Mouse (Mus musculus): Measurements from ENCODE around the gene Ncl. TPM values are rescaled to one million over a fixed set of nuclear protein-coding genes. Genes with fewer than 3 reads are reported as not detected.

Ncl gene
- polyA plus RNA-seq, 1 experiment = 932 TPM

- Histone ChIP-seq H3K27me3 (replicated peaks) (peaks cover 18% of the 10 kb centered on the region), H3K4me1 (peaks cover 70% of the 10 kb centered on the region), H3K4me3 (replicated peaks) (no peak overlapping the region)
Measured at GRCm38 (mm10) chr1:86307177-86307762, 51.9 kb downstream of the Ncl start.

GRCm38 (mm10) chr1:86306686-86307085, 52.5 kb downstream of the Ncl start:
- Histone ChIP-seq H3K4me1 (peaks cover 75% of the 10 kb centered on the region), H3K36me3 (replicated peaks; ENCODE audit: low read length) (peaks cover 45% of the 10 kb centered on the region), H3K27me3 (replicated peaks) (peaks cover 18% of the 10 kb centered on the region), H3K4me3 (replicated peaks) (no peak overlapping the region), H3K9me3 (no peaks in the 10 kb centered on the region)
- TF ChIP-seq GATA1 (IDR thresholded peaks at IDR 0.05; ENCODE audit: borderline replicate concordance, low read length) (no peak), FLI1 (IDR thresholded peaks at IDR 0.05; ENCODE audit: low read length) (no peak)

More at GRCm38 (mm10) chr1:86307177-86307762, 51.9 kb downstream of the Ncl start:
- Histone ChIP-seq H3K9me3 (no peaks in the 10 kb centered on the region), H3K36me3 (replicated peaks; ENCODE audit: low read length) (peaks cover 45% of the 10 kb centered on the region)
- no peak for TF ChIP-seq GATA1 (IDR thresholded peaks at IDR 0.05; ENCODE audit: borderline replicate concordance, low read length)
- TF ChIP-seq FLI1 (IDR thresholded peaks at IDR 0.05; ENCODE audit: low read length) = no peak

GRCm38 (mm10) chr1:86303873-86304250, 55.3 kb downstream of the Ncl start:
- TF ChIP-seq FLI1 (IDR thresholded peaks at IDR 0.05; ENCODE audit: low read length) (no peak), GATA1 (IDR thresholded peaks at IDR 0.05; ENCODE audit: borderline replicate concordance, low read length) (no peak)
- Histone ChIP-seq H3K36me3 (replicated peaks; ENCODE audit: low read length) (peaks cover 37% of the 10 kb centered on the region), H3K4me3 (replicated peaks) (peak overlapping the region; percentile 92), H3K4me1 (peaks cover 93% of the 10 kb centered on the region), H3K27me3 (replicated peaks) (peaks cover 18% of the 10 kb centered on the region), H3K9me3 (no peaks in the 10 kb centered on the region)

GRCm38 (mm10) chr1:86303063-86303872, 55.9 kb downstream of the Ncl start:
- peak overlapping the region; percentile 92 for H3K4me3 ChIP-seq (replicated peaks)
- TF ChIP-seq FLI1 (IDR thresholded peaks at IDR 0.05; ENCODE audit: low read length) (no peak), GATA1 (IDR thresholded peaks at IDR 0.05; ENCODE audit: borderline replicate concordance, low read length) (no peak)
- peaks cover 37% of the 10 kb centered on the region for H3K36me3 ChIP-seq (replicated peaks; ENCODE audit: low read length)
- H3K4me1 ChIP-seq = peaks cover 96% of the 10 kb centered on the region
- H3K27me3 ChIP-seq (replicated peaks) = peaks cover 18% of the 10 kb centered on the region
- no peaks in the 10 kb centered on the region for H3K9me3 ChIP-seq

- Histone ChIP-seq H3K9me3 (no peaks in the 10 kb centered on the region), H3K4me3 (replicated peaks) (peak within 1 kb of the TSS; percentile 92), H3K27me3 (replicated peaks) (peaks cover 18% of the 10 kb centered on the region), H3K36me3 (replicated peaks; ENCODE audit: low read length) (peaks cover 29% of the 10 kb centered on the region), H3K4me1 (peaks cover 96% of the 10 kb centered on the region)
- TF ChIP-seq GATA1 (IDR thresholded peaks at IDR 0.05; ENCODE audit: borderline replicate concordance, low read length) (no peak), FLI1 (IDR thresholded peaks at IDR 0.05; ENCODE audit: low read length) (no peak)
Measured at GRCm38 (mm10) chr1:86302532-86302931, 56.7 kb downstream of the Ncl start, which contains the start of gene B3gnt7. Gene B3gnt7, plus strand, starts transcription at chr1:86302832.

GRCm38 (mm10) chr1:86301221-86302091, 57.7 kb downstream of the Ncl start:
- H3K36me3 ChIP-seq (replicated peaks; ENCODE audit: low read length) = peaks cover 19% of the 10 kb centered on the region
- H3K9me3 ChIP-seq = no peaks in the 10 kb centered on the region
- TF ChIP-seq FLI1 (IDR thresholded peaks at IDR 0.05; ENCODE audit: low read length) (no peak), GATA1 (IDR thresholded peaks at IDR 0.05; ENCODE audit: borderline replicate concordance, low read length) (no peak)
- peak overlapping the region; percentile 82 for H3K4me3 ChIP-seq (replicated peaks)
- H3K4me1 ChIP-seq = peaks cover 96% of the 10 kb centered on the region
- H3K27me3 ChIP-seq (replicated peaks) = peaks cover 18% of the 10 kb centered on the region

- Histone ChIP-seq H3K36me3 (replicated peaks; ENCODE audit: low read length) (peaks cover 14% of the 10 kb centered on the region), H3K4me1 (peaks cover 94% of the 10 kb centered on the region), H3K9me3 (no peaks in the 10 kb centered on the region), H3K4me3 (replicated peaks) (peak overlapping the region; percentile 82), H3K27me3 (replicated peaks) (peaks cover 18% of the 10 kb centered on the region)
- TF ChIP-seq GATA1 (IDR thresholded peaks at IDR 0.05; ENCODE audit: borderline replicate concordance, low read length) = no peak
- TF ChIP-seq FLI1 (IDR thresholded peaks at IDR 0.05; ENCODE audit: low read length) = no peak
Measured at GRCm38 (mm10) chr1:86300731-86301130, 58.5 kb downstream of the Ncl start.

- H3K27me3 ChIP-seq (replicated peaks) = peaks cover 15% of the 10 kb centered on the region
- no peak overlapping the region for H3K4me3 ChIP-seq (replicated peaks)
- H3K4me1 ChIP-seq = peaks cover 88% of the 10 kb centered on the region
- TF ChIP-seq FLI1 (IDR thresholded peaks at IDR 0.05; ENCODE audit: low read length) (no peak), GATA1 (IDR thresholded peaks at IDR 0.05; ENCODE audit: borderline replicate concordance, low read length) (no peak)
- peaks cover 7% of the 10 kb centered on the region for H3K36me3 ChIP-seq (replicated peaks; ENCODE audit: low read length)
- no peaks in the 10 kb centered on the region for H3K9me3 ChIP-seq
Measured at GRCm38 (mm10) chr1:86300093-86300492, 59.1 kb downstream of the Ncl start.

Other genes with a start within 250 kb of the Ncl start
- not detected in 2 replicates for gene Htr2b, start 247.4 kb downstream of the Ncl start, polyA plus RNA-seq (2012; ENCODE audit: insufficient read depth, low replicate concordance)
- 3.3 and 3.4 TPM in 2 replicates for gene Gm21972, start 225.8 kb downstream of the Ncl start, polyA plus RNA-seq (2012; ENCODE audit: insufficient read depth, low replicate concordance)
- gene Armc9, start 204.6 kb downstream of the Ncl start, polyA plus RNA-seq (2012; ENCODE audit: insufficient read depth, low replicate concordance) = 1.1 TPM in 1 of 2 replicates, not detected in the other
- gene B3gnt7, start 56.6 kb downstream of the Ncl start, polyA plus RNA-seq (2012; ENCODE audit: insufficient read depth, low replicate concordance) = 3.7 and 8.8 TPM in 2 replicates
- gene Nmur1, start 66.8 kb upstream of the Ncl start, polyA plus RNA-seq (2012; ENCODE audit: insufficient read depth, low replicate concordance) = 2.4 TPM in 1 of 2 replicates, not detected in the other
- gene Tex44, start 66.9 kb upstream of the Ncl start, polyA plus RNA-seq (2012; ENCODE audit: insufficient read depth, low replicate concordance) = not detected in 2 replicates
- gene Ptma, start 167.3 kb upstream of the Ncl start, polyA plus RNA-seq (2012; ENCODE audit: insufficient read depth, low replicate concordance) = 6,261 and 14,151 TPM in 2 replicates
- gene Pde6d, start 223.2 kb upstream of the Ncl start, polyA plus RNA-seq (2012; ENCODE audit: insufficient read depth, low replicate concordance) = 24.8 and 45.8 TPM in 2 replicates
- gene Cops7b, start 223.5 kb upstream of the Ncl start, polyA plus RNA-seq (2012; ENCODE audit: insufficient read depth, low replicate concordance) = 16.3 and 36.3 TPM in 2 replicates